Mouse (Mus musculus): ENCODE results near the gene Popdc2. TPM values are rescaled to one million over a fixed set of nuclear protein-coding genes. Genes with fewer than 3 reads are reported as not detected.

The Popdc2 gene
- polyA plus RNA-seq, 1 experiment from 2014 or later, result 16.6 TPM

GRCm38 (mm10) chr16:38406293-38406692 lies 44.3 kb downstream of the Popdc2 start:
- no peak for TF ChIP-seq CTCF (IDR thresholded peaks at IDR 0.05; ENCODE audit: low read depth)
- no peak for ATAC-seq
- 79% methylated on average over 5 of the region's 5 CpGs for WGBS

GRCm38 (mm10) chr16:38406708-38407107 lies 44.7 kb downstream of the Popdc2 start:
- no peak overlapping the region for H3K27ac ChIP-seq (ENCODE audit: low read depth, low read length)
- 75% methylated on average over 6 of the region's 6 CpGs for WGBS
- no peaks in the 10 kb centered on the region for H3K27me3 ChIP-seq (replicated peaks; ENCODE audit: control insufficient read depth, insufficient read depth, low read length)
- no peaks in the 10 kb centered on the region for H3K4me1 ChIP-seq (replicated peaks; ENCODE audit: control insufficient read depth, insufficient read depth, low read length)
- H3K9ac ChIP-seq (ENCODE audit: low read depth, low read length), result no peak overlapping the region
- no peak for TF ChIP-seq CTCF (IDR thresholded peaks at IDR 0.05; ENCODE audit: low read depth)
- H3K4me2 ChIP-seq (replicated peaks; ENCODE audit: low read depth), result no peak overlapping the region; the same call in 1 of the 2 replicates
- no peaks in the 10 kb centered on the region for H3K36me3 ChIP-seq (ENCODE audit: control insufficient read depth, insufficient read depth)
- no peak overlapping the region for H3K4me3 ChIP-seq (ENCODE audit: low read depth, low read length)
- no peaks in the 10 kb centered on the region for H3K9me3 ChIP-seq (ENCODE audit: control insufficient read depth)
- ATAC-seq, result peak; percentile 72

More at GRCm38 (mm10) chr16:38406293-38406692, 44.3 kb downstream of the Popdc2 start:
- Histone ChIP-seq H3K27me3 (replicated peaks; ENCODE audit: control insufficient read depth, insufficient read depth, low read length) (no peaks in the 10 kb centered on the region), H3K9me3 (ENCODE audit: control insufficient read depth) (no peaks in the 10 kb centered on the region), H3K4me3 (ENCODE audit: low read depth, low read length) (no peak overlapping the region), H3K9ac (ENCODE audit: low read depth, low read length) (no peak overlapping the region), H3K4me2 (replicated peaks; ENCODE audit: low read depth) (no peak overlapping the region), H3K4me1 (replicated peaks; ENCODE audit: control insufficient read depth, insufficient read depth, low read length) (no peaks in the 10 kb centered on the region), H3K27ac (ENCODE audit: low read depth, low read length) (no peak overlapping the region), H3K36me3 (ENCODE audit: control insufficient read depth, insufficient read depth) (no peaks in the 10 kb centered on the region)

- Histone ChIP-seq H3K27me3 (replicated peaks; ENCODE audit: control insufficient read depth, insufficient read depth, low read length) (no peaks in the 10 kb centered on the region), H3K9me3 (ENCODE audit: control insufficient read depth) (no peaks in the 10 kb centered on the region), H3K4me2 (replicated peaks; ENCODE audit: low read depth) (no peak overlapping the region), H3K9ac (ENCODE audit: low read depth, low read length) (no peak overlapping the region), H3K4me3 (ENCODE audit: low read depth, low read length) (no peak overlapping the region), H3K27ac (ENCODE audit: low read depth, low read length) (no peak overlapping the region), H3K4me1 (replicated peaks; ENCODE audit: control insufficient read depth, insufficient read depth, low read length) (no peaks in the 10 kb centered on the region), H3K36me3 (ENCODE audit: control insufficient read depth, insufficient read depth) (no peaks in the 10 kb centered on the region)
- no peak for TF ChIP-seq CTCF (IDR thresholded peaks at IDR 0.05; ENCODE audit: low read depth)
- WGBS, result 50% methylated on average over 5 of the region's 5 CpGs
- no peak for ATAC-seq
Measured at GRCm38 (mm10) chr16:38407584-38407983, 45.6 kb downstream of the Popdc2 start.

- 92% methylated on average over 8 of the region's 8 CpGs for WGBS
- H3K36me3 ChIP-seq (ENCODE audit: control insufficient read depth, insufficient read depth), result no peaks in the 10 kb centered on the region
- H3K27me3 ChIP-seq (replicated peaks; ENCODE audit: control insufficient read depth, insufficient read depth, low read length), result no peaks in the 10 kb centered on the region
- H3K4me2 ChIP-seq (replicated peaks; ENCODE audit: low read depth), result no peak overlapping the region
- H3K4me3 ChIP-seq (ENCODE audit: low read depth, low read length), result no peak overlapping the region
- no peak overlapping the region for H3K9ac ChIP-seq (ENCODE audit: low read depth, low read length)
- TF ChIP-seq CTCF (IDR thresholded peaks at IDR 0.05; ENCODE audit: low read depth), result no peak
- no peaks in the 10 kb centered on the region for H3K4me1 ChIP-seq (replicated peaks; ENCODE audit: control insufficient read depth, insufficient read depth, low read length)
- no peaks in the 10 kb centered on the region for H3K9me3 ChIP-seq (ENCODE audit: control insufficient read depth)
- no peak for ATAC-seq
- H3K27ac ChIP-seq (ENCODE audit: low read depth, low read length), result no peak overlapping the region
Measured at GRCm38 (mm10) chr16:38408416-38408815, 46.4 kb downstream of the Popdc2 start.

- Histone ChIP-seq H3K27ac (ENCODE audit: low read depth, low read length) (no peak overlapping the region), H3K27me3 (replicated peaks; ENCODE audit: control insufficient read depth, insufficient read depth, low read length) (no peaks in the 10 kb centered on the region), H3K4me2 (replicated peaks; ENCODE audit: low read depth) (no peak overlapping the region), H3K9ac (ENCODE audit: low read depth, low read length) (no peak overlapping the region), H3K36me3 (ENCODE audit: control insufficient read depth, insufficient read depth) (no peaks in the 10 kb centered on the region), H3K4me1 (replicated peaks; ENCODE audit: control insufficient read depth, insufficient read depth, low read length) (no peaks in the 10 kb centered on the region), H3K9me3 (ENCODE audit: control insufficient read depth) (no peaks in the 10 kb centered on the region), H3K4me3 (ENCODE audit: low read depth, low read length) (no peak overlapping the region)
- TF ChIP-seq CTCF (IDR thresholded peaks at IDR 0.05; ENCODE audit: low read depth), result no peak
- 69% methylated on average over 7 of the region's 7 CpGs for WGBS
- ATAC-seq, result no peak
Measured at GRCm38 (mm10) chr16:38414953-38415352, 52.9 kb downstream of the Popdc2 start.

GRCm38 (mm10) chr16:38425374-38425773 lies 63.4 kb downstream of the Popdc2 start:
- no peaks in the 10 kb centered on the region for H3K9me3 ChIP-seq (ENCODE audit: control insufficient read depth)
- no peaks in the 10 kb centered on the region for H3K36me3 ChIP-seq (ENCODE audit: control insufficient read depth, insufficient read depth)
- TF ChIP-seq CTCF (IDR thresholded peaks at IDR 0.05; ENCODE audit: low read depth), result no peak
- 83% methylated on average over 2 of the region's 2 CpGs for WGBS
- no peak overlapping the region for H3K4me3 ChIP-seq (ENCODE audit: low read depth, low read length)
- H3K27me3 ChIP-seq (replicated peaks; ENCODE audit: control insufficient read depth, insufficient read depth, low read length), result no peaks in the 10 kb centered on the region
- no peak overlapping the region for H3K27ac ChIP-seq (ENCODE audit: low read depth, low read length)
- no peak overlapping the region for H3K4me2 ChIP-seq (replicated peaks; ENCODE audit: low read depth)
- ATAC-seq, result no peak
- no peak overlapping the region for H3K9ac ChIP-seq (ENCODE audit: low read depth, low read length)
- H3K4me1 ChIP-seq (replicated peaks; ENCODE audit: control insufficient read depth, insufficient read depth, low read length), result no peaks in the 10 kb centered on the region

DNA sequence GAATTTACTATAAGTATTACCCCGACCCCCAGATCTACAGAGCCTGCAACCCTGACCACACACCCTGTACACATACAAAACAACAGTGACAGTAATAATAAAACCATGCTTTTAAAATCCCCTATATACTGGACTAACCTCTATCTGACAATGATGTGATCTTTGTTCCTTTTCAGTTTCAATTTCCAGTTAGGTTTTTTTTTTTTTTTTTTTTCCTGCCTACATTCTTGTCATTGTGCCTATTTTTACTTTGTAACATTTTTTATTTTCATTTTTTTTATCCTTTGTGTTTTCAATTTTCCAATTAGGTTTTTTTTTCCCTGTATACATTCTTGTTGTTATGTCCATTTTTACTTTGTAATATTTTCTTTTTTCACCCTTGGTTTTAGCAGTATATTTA lies 63.8 kb downstream of the Popdc2 start:
- Histone ChIP-seq H3K4me3 (ENCODE audit: low read depth, low read length) (no peak overlapping the region), H3K4me2 (replicated peaks; ENCODE audit: low read depth) (no peak overlapping the region), H3K36me3 (ENCODE audit: control insufficient read depth, insufficient read depth) (no peaks in the 10 kb centered on the region), H3K4me1 (replicated peaks; ENCODE audit: control insufficient read depth, insufficient read depth, low read length) (no peaks in the 10 kb centered on the region), H3K9ac (ENCODE audit: low read depth, low read length) (no peak overlapping the region), H3K9me3 (ENCODE audit: control insufficient read depth) (no peaks in the 10 kb centered on the region), H3K27ac (ENCODE audit: low read depth, low read length) (no peak overlapping the region), H3K27me3 (replicated peaks; ENCODE audit: control insufficient read depth, insufficient read depth, low read length) (no peaks in the 10 kb centered on the region)
- no peak for TF ChIP-seq CTCF (IDR thresholded peaks at IDR 0.05; ENCODE audit: low read depth)
- no peak for ATAC-seq
- 80% methylated on average over 1 of the region's 1 CpGs for WGBS

Other genes starting within 250 kb of the Popdc2 start
- 23.1 and 26.0 TPM in 2 replicates for gene Nr1i2, start 67.4 kb upstream of the Popdc2 start, polyA plus RNA-seq (2015; fragmentation: Nextera tagmentation; extraction: Ambion mirVana)
- 0.88 and 1.0 TPM in 2 replicates for gene Maats1, start 20.1 kb upstream of the Popdc2 start, polyA plus RNA-seq (2015; fragmentation: Nextera tagmentation; extraction: Ambion mirVana)
- 557 and 587 TPM in 2 replicates for gene Cox17, start 15.2 kb upstream of the Popdc2 start, polyA plus RNA-seq (2015; fragmentation: Nextera tagmentation; extraction: Ambion mirVana)
- 0.38 TPM in 1 of 2 replicates, not detected in the other for gene Gm21987, start 15.2 kb upstream of the Popdc2 start, polyA plus RNA-seq (2015; fragmentation: Nextera tagmentation; extraction: Ambion mirVana)
- 1.6 and 1.8 TPM in 2 replicates for gene Pla1a, start 70.9 kb downstream of the Popdc2 start, polyA plus RNA-seq (2015; fragmentation: Nextera tagmentation; extraction: Ambion mirVana)
- 55.3 and 58.8 TPM in 2 replicates for gene Adprh, start 90.5 kb downstream of the Popdc2 start, polyA plus RNA-seq (2015; fragmentation: Nextera tagmentation; extraction: Ambion mirVana)
- gene Cd80, start 93.4 kb downstream of the Popdc2 start, polyA plus RNA-seq (2015; fragmentation: Nextera tagmentation; extraction: Ambion mirVana), result 0.23 and 0.33 TPM in 2 replicates
- gene Timmdc1, start 160.5 kb downstream of the Popdc2 start, polyA plus RNA-seq (2015; fragmentation: Nextera tagmentation; extraction: Ambion mirVana), result 11.8 and 13.8 TPM in 2 replicates
- gene Poglut1, start 188.0 kb downstream of the Popdc2 start, polyA plus RNA-seq (2015; fragmentation: Nextera tagmentation; extraction: Ambion mirVana), result 11.3 and 12.3 TPM in 2 replicates
- 28.4 and 29.3 TPM in 2 replicates for gene Tmem39a, start 196.5 kb downstream of the Popdc2 start, polyA plus RNA-seq (2015; fragmentation: Nextera tagmentation; extraction: Ambion mirVana)

Measured in intestine, postnatal 0 days (tissue).